Mouse (Mus musculus): ENCODE measurements around the gene AI481877.

The AI481877 gene

DNA sequence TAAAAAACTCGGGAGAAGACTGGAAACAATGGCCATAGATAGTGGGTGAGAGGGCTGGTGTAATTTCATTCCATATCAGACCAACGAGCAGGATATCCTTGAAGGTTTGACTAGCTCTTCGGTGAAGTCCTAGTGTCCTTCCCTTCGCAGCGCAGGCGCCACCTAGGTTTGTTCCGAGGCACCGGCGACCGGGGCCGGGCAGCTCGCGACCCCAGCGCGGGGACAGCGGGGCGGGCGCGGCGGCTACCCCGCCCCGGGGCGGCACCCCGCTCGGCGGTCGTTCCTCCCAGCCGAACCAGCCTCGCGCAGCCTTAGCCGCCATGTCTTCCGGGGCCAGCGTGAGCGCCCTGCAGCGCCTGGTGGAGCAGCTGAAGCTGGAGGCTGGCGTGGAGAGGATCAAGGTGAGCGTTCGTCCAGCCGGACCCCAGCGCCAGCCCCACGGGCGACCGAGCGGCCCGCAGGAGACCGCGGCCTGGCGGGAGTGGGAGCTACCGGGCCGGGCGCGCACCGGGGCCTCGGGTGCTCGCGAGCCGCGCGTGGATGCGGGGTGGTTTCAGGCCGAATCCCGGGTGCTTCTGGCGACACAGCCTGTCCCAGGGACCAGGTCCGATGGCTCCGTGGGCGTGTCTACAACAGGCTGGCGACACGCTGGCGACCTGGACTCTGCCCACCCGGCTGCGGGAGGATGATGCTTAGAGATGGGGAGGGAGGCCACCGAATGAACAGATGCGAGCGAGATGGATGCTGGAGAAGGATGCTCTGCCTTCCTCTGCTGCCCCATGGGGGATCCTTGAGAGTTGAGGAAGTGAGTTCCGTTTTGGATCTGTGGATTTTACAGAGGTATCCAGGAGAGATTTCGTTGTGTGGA is 103.6 kb downstream of the AI481877 start, which contains the start of gene Gng10:
TSS of gene Gng10 (plus strand) at position 171 of the 868 bp plus-strand sequence.
- no peak for DNase-seq (ENCODE audit: extremely low read depth, low read depth)

DNA sequence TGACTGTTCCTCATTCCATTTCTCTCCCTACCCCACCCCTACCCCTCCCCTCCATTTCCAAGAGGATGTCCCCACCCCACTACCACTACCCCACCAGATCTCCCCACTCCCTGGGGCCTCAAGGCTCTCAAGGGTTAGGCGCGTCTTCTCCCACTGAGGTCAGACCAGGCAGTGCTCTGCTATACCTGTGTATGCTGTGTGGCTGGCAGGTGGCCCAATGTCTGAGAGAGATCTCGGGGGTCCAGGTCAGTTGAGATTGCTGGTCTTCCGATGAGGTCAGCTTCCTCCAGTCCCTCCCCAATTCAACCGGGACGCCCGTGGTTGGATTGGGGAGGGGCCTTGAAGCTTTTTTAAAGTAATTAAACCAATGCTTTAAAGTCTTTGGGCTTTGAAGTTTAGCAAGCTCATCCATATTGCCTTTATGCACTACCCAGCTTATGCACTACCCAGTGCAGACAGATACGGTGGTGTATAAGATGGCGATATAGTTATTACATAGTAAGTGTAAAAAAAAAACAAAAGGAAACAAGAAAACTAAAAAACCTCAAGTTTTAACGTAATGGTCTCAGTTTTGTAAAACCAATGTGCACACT is 104.4 kb downstream of the AI481877 start:
- no peak for DNase-seq (ENCODE audit: extremely low read depth, low read depth)

DNA sequence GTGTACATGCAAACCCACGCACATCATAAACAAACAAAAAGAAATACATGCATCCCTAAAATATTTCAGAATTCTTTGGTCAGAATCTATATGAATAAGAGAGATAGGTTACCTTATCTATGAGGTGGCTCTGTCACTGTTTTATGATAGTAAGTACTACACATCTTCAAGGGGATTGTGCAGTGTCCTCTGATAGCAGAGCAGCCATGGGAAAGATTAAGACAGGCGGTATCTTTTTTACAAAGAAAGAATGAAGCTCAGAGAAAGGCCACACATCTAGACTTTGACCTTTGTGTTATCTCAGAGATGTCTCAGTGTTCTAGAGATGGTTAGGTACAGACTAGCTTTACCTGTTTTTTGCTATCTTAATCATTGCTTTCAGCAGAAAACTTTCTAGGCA is 121.9 kb downstream of the AI481877 start:
- DNase-seq (ENCODE audit: extremely low read depth, low read depth) = no peak

DNA sequence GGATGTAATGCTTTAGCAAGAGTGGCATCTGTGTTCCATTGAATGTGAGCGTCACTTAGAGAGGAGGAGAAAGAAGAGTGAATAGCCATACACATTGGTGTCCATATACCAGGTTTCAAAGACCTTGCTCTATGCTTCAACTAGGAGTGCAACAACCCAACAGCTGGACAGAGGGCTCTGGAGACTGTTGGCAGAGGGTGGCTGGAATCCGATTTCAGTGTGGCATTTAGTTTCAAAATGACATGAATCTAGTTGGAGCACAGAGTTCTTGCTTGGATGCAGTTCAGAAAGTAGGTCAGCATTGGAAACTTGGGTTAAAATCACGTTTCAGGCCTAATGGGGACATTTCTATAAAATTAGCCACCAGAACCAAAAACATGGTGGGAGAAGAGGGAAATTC is 123.6 kb downstream of the AI481877 start:
- DNase-seq (ENCODE audit: extremely low read depth, low read depth) = no peak

DNA sequence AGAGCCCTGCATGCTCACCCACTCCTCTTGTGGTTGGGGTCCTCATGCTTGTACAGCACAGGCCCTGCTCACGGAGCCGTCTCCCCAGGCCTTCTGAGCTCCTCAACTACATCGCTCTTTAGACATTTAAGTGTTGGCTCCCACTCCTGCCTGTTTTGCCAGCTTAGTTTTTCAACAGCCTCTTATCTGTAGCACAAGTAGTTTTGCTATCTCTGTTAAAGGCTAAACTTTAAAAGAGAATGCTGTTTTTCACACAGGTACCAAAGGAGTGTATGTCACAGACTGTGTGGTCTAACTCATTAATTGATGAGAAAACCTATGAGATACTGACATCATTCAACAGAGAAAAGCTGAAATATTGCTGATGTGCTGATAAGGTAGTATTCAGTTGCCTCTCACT is 127.3 kb downstream of the AI481877 start:
- no peak for DNase-seq (ENCODE audit: extremely low read depth, low read depth)

DNA sequence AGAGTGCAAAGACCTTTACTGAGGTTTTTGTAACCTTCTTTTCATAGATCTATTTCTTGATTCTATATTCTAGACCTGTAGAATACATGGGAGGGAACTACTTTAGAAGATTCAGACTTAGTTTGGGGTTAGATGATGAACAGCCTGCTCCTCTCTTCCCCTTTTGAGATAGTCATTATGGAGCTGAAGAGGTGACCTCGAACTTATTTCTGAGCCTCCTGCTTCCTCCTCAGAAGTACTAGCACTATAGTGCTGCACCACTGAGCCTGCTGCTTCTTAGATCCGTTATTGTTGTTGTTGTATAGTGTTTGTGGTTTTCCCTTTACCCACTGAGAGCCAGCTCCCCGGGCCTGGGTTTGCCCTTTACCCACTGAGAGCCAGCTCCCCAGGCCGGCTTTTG is 129.1 kb downstream of the AI481877 start:
- no peak for DNase-seq (ENCODE audit: extremely low read depth, low read depth)

DNA sequence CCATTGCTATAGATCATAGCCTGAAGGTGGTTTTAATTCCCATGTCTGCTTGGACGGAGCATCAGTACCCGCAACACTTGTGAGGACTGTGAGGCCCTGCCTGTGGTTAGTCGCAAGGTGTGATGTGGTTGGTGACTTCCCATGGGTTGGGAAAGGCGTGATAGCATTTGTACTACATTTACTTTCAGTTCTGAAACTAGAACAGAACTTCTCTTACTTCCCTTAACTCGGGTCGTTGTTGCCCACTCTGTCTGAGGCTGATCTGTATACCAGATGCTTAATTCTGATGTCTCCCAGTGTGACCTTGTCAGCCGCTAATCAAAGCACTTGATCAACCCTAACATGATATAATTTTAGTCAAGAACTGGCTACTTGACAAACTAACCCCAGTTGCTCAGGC is 129.6 kb downstream of the AI481877 start:
- no peak for DNase-seq (ENCODE audit: extremely low read depth, low read depth)

DNA sequence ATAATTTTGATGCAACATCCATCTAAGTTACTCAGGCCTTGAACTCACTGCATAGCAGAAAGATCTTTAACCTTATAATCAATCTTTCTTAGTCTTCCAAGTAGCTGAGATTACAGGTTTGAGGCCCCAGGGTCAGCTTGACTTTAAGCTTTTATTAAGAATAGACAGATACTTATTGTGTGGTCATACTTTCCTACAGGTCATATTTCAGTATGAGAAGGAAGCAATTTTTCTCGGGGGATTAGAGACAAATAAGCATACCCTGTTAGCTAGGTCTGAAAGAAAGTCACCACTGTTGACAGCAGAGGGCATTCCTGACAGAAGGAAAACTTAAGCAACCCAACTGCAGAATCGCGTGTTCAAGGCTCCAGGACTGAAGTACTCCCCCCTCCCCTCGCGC is 130.8 kb downstream of the AI481877 start:
- no peak for DNase-seq (ENCODE audit: extremely low read depth, low read depth)

DNA sequence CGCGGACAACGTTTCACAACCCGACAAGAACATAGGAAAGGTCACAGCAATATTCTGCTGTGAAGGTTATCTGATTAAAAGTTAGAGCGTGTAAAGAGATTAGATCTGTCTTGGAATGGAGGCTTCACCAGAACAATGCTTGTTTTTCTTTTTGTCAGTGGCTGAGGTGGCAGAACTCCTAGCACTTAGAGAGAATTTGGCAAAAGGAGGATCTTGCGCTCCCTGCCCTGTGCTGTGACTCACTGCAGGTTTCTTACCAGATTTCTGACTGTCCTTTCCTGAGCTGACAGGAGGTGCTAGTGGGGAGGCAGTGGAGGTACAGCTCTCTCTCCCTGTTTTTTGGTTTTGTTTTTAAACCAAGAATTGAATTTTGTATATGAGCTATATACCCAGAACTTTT is 131.8 kb downstream of the AI481877 start:
- no peak for DNase-seq (ENCODE audit: extremely low read depth, low read depth)

DNA sequence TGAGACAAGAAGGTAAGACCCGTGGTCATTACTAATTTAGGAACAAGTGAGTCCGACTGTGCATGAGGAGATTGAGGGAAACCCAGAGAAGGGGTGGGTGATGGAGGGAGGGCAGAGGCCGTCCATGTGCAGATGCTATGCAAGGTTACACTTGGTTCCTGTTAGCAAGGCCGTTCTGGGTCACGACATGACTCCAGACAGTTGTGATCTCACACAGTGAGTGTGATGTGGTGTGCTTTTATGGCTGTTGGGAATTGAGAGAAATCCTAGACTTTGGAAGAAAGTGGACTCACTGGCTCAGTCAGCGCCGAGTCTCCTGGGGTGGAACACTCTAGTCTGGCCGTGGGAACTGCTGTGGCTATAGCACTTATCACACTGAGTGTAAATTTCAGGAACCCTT is 132.6 kb downstream of the AI481877 start:
- no peak for DNase-seq (ENCODE audit: extremely low read depth, low read depth)

DNA sequence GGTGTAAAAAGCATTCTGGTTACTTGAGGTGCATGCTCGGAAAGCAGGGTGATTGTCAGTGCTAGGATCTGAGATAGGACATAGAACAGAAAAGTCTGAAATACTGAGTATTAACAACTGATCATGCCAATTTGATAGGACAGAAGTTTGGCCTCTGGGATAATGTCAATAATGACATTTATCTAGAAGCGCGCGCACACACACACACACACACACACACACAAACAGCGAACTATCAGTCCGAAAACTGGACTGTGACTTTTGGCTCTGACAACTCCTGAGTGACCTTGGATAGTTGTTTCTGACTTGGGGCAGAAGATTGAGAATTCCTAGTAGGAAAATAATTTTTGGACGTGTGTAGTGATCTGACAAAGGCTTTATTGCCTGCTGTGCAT is 135.0 kb downstream of the AI481877 start:
- DNase-seq (ENCODE audit: extremely low read depth, low read depth) = no peak

DNA sequence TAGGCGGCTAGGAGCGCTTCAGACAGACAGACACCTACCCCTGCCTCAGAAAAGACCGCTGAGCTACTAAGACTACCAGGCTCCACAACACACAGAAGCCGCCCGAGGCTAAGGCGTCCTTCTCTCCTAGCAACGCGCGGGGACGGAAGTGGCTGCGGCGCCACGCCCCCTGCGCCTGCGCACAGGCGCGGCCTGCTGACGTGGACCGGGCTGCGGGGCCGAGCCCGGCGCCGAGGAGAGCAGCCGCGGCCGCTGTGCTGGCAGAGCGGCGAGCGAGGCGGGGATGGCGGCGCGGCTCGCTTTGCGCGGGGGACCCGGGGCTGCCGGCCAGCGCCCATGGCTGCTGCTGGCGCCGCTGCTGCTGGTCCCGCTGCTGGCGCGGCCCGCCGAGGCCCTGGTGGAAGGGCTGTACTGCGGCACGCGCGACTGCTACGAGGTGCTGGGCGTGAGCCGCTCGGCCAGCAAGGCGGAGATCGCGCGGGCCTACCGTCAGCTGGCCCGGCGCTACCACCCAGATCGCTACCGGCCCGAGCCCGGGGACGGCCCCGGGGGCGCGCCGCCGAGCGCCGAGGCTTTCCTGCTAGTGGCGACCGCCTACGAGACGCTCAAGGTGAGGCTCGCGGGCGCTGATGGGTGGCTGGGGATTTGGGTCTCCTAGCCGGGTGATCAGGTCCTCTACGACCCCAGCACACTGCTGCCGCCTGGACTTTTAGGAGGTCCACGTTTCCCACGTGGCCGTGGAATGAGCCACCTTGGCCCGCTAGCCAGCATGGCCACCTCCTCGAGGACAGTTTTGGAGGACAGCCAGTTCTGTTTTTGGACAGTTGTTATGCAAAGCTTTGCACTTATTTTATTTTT is 135.6 kb downstream of the AI481877 start, which contains the start of gene Gm20503:
TSS of gene Gm20503 (plus strand) at position 263 of the 858 bp plus-strand sequence.
- no peak for DNase-seq (ENCODE audit: extremely low read depth, low read depth)

DNA sequence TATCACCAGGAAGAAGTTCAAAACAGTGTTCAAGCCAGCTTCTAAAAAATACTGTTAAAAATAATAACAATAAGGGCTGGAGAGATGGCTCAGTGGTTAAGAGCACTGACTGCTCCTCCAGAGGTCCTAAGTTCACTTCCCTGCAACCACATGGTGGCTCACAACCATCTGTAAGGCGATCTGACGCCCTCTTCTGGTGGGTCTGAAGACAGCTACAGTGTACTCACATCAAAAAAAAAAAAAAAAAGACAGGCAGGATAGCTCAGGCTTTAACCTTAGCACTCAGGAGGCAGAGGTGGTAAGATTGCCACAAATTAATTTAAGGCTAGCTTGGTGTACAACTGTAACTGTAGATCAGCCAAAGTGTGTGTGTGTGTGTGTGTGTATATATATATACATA is 138.2 kb downstream of the AI481877 start:
- DNase-seq (ENCODE audit: extremely low read depth, low read depth) = peak; percentile 81

DNA sequence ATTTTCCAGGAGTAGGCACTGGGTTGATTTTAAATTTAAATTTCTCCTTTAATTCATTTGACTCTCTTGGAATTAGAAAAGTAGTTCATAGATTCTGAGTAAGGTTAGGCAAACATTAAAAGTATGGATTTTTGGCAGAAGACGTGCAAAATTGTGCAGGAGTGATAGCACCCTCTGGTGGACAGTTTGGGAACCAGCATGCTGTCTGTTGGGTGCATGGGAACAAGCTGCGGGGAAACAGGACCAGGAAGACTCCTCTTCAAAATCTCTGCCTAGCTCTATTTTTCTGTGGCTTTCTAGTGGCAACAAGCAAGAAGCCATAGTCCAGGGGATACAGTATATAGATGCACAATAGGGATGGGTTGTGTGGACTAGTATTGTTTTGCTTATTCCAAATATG is 139.1 kb downstream of the AI481877 start:
- peak; percentile 66 for DNase-seq (ENCODE audit: extremely low read depth, low read depth)

DNA sequence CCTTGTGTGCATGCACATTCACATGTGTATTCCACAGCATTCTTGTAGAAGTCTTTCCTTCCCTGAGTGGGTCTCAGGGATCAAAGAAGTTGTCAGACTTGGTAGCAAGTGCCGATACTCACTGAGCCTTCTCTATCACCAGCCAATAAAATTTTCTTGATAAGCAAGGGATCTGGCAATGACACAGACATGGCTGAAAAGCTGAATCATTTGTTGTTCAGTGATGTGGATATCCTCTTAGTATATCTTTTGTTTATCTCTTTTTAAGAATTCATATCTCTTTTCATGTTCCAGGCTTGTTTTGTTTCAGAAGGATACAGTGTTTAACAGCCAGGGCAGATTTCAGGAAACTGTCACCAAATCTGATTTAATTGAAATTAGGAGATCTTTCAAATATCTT is 140.1 kb downstream of the AI481877 start:
- no peak for DNase-seq (ENCODE audit: extremely low read depth, low read depth)

DNA sequence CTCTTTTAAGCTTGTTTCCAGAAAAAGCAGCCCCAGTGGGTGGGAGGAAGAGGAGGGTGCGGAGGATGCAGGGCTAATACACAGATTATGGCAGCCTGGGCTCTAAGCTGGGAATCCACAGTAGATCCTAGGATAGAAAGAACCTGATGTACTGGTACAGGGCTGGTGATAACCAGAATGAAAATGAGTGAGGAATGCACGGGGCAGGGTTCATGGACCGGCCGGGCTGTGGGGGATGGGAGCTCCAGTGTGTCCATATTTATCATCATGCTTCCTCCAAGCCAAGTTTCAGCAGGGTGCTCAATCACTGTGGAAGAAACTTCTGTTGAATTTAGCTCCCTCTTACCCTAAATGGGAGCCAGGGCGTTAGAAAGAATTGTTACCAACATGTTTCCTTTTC is 141.7 kb downstream of the AI481877 start:
- no peak for DNase-seq (ENCODE audit: extremely low read depth, low read depth)

DNA sequence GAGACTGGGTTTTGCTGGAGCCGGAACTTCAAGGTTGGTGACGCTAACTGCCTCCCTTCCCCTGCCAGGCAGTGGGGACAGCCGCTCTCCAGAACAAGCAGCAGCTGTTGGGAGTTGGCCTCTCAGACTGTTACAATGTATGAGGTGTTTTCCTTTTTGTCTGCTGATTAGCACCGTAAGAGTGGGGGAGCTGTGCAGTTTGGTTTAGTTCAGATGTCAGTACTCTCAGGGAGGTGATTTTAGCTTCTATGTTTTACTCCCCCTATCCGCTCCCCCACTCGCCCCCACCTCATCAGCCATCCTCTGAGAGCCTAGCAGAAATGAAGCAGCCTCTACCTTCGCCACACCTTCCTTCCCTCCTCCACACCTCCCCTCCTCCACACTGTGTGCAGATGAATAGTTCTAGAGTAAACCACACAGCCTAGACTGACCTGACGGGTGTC is 143.5 kb downstream of the AI481877 start:
- no peak for DNase-seq (ENCODE audit: extremely low read depth, low read depth)

DNA sequence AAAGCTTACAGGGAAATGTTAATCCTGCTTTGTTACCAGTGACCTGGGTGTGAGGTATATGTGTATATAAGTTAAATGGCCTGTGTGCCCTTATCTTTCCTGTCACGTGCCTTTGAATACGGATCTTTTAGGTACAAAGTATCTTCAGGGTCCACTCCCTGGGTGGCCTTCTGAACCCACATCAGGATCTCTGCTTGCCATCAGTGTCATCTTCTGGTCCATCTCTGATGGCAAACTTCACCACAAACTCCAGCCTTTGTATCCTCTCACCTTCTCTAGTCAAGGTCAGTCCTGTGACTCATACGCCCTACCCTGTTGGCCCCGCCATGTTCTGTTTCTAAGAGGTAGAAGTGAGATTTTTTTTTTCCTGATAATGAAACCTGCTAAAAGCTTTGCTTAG is 144.0 kb downstream of the AI481877 start, which contains the start of gene Dnajc25:
TSS of gene Dnajc25 (plus strand) at position 301 of the 400 bp plus-strand sequence.
- DNase-seq (ENCODE audit: extremely low read depth, low read depth) = no peak
